Mouse (Mus musculus) heart, embryonic 14.5 days (tissue): ENCODE data around the gene Eomes. TPM values are rescaled to one million over a fixed set of nuclear protein-coding genes. Genes with fewer than 3 reads are reported as not detected.

ENCODE experiments used
- ATAC-seq: fragments of 200-750 bp; cut with Nextera tagmentation; 2 replicates; pipeline ENCODE4 v1.8.0; 2017; ENCODE audit warnings: low read depth, moderate TSS enrichment; ENCODE audit not compliant: insufficient number of reproducible peaks, insufficient read depth, low FRiP score
- H3K27ac ChIP-seq, 2 experiments: fragments of 200-500 bp in 1 of 2; fragments of 300-500 bp in 1 of 2; sonication (generic) in 1 of 2; replicated peaks in 1 of 2; 2 replicates each; pipeline ENCODE4 v1.5.1; 2012 to 2014; ENCODE audit warnings: low read depth in 2 of 2, low read length in 2 of 2, control low read depth in 1 of 2, mild to moderate bottlenecking in 1 of 2, mixed read lengths in 1 of 2; ENCODE audit not compliant: control insufficient read depth in 1 of 2, insufficient read depth in 1 of 2
- H3K27me3 ChIP-seq: fragments of 300-500 bp; sonication (generic); 2 replicates; pipeline ENCODE4 v1.6.1; 2014; ENCODE audit warnings: mild to moderate bottlenecking, low read length, control low read depth; ENCODE audit not compliant: control insufficient read depth, insufficient read depth
- H3K36me3 ChIP-seq: fragments of 300-500 bp; sonication (generic); 2 replicates; pipeline ENCODE4 v1.6.1; 2014; ENCODE audit warnings: mild to moderate bottlenecking, control low read depth, low read length, mixed read lengths; ENCODE audit not compliant: control insufficient read depth, insufficient read depth
- H3K4me1 ChIP-seq, 2 experiments: fragments of 200-500 bp in 1 of 2; fragments of 300-500 bp in 1 of 2; sonication (generic) in 1 of 2; 2 replicates each; pipeline ENCODE4 v1.6.1; 2012 to 2014; ENCODE audit warnings: low read length in 2 of 2, control low read depth in 1 of 2, mixed read lengths in 1 of 2; ENCODE audit not compliant: control insufficient read depth in 2 of 2, insufficient read depth in 2 of 2
- H3K4me2 ChIP-seq: fragments of 300-500 bp; sonication (generic); 2 replicates; pipeline ENCODE4 v1.6.1; 2014; ENCODE audit warnings: mild to moderate bottlenecking, low read length
- H3K4me3 ChIP-seq, 2 experiments: fragments of 200-500 bp in 1 of 2; fragments of 300-500 bp in 1 of 2; sonication (generic) in 1 of 2; 2 replicates each; pipeline ENCODE4 v1.5.1; 2012 to 2014; ENCODE audit warnings: low read length in 2 of 2, mild to moderate bottlenecking in 2 of 2, control low read depth in 1 of 2, low read depth in 1 of 2, moderate library complexity in 1 of 2; ENCODE audit not compliant: control insufficient read depth in 1 of 2, insufficient read depth in 1 of 2
- H3K9ac ChIP-seq: fragments of 300-500 bp; sonication (generic); 2 replicates; pipeline ENCODE4 v1.6.1; 2014; ENCODE audit warnings: mild to moderate bottlenecking, low read length
- H3K9me3 ChIP-seq: fragments of 300-500 bp; sonication (generic); 2 replicates; pipeline ENCODE4 v1.6.1; 2016; ENCODE audit warnings: low read length, control low read depth; ENCODE audit not compliant: control insufficient read depth
- WGBS: fragments of 180-500 bp; shearing (Covaris S2); extraction: QIAGEN DNeasy Blood & Tissue Kit; methylation state at CpG from one replicate; pipeline ENCODE4 v1.1.7; 2014; 5-methylcytosine and 5-hydroxymethylcytosine counted together
- polyA plus RNA-seq: library from polyadenylated mRNA; unstranded; fragments of >200 nt; fragmentation: Nextera tagmentation; extraction: Ambion mirVana; gene quantifications from 2 replicates; pipeline ENCODE4 v1.2.1, GENCODE M21; 2014

Eomes gene
- polyA plus RNA-seq, 1 experiment from 2014 or later = not detected

DNA sequence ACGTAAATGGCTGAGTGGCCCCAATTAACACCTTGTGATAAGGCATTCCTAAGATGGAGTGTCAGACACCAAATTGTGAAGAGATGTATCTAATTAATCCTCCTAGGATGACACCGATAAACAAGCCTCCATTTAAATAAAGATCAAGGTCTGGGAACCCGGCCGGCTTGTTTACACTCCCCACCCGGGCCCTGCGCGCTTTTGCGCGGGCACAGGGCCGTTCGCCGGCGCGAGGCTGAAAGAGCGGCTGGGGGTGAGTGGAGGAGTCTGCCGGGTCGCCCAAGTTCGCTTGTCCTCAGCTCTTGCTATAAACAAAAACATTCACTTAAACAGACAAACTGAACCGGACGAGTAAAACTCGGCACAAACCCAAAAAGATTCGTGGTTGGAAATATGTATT, 9.6 kb downstream of the Eomes start:
- no peaks in the 10 kb centered on the region for H3K36me3 ChIP-seq

GRCm38 (mm10) chr9:118488138-118488895, 10.3 kb downstream of the Eomes start:
- Histone ChIP-seq H3K4me3 (peak overlapping the region; percentile 50), H3K27ac (no peak overlapping the region), H3K36me3 (no peaks in the 10 kb centered on the region), H3K9me3 (no peaks in the 10 kb centered on the region), H3K27me3 (peaks cover 51% of the 10 kb centered on the region), H3K9ac (peak overlapping the region; percentile 63), H3K4me1 (peaks cover 2 to 17% of the 10 kb centered on the region in 2 experiments; a peak in 3 of 4 replicates), H3K4me2 (peak overlapping the region; percentile 72)
- WGBS = under 1% methylated on average over 28 of the region's 28 CpGs
- no peak for ATAC-seq

More for the DNA sequence above, 9.6 kb downstream of the Eomes start:
- Histone ChIP-seq H3K4me2 (peak overlapping the region; percentile 72), H3K27ac (no peak overlapping the region), H3K27me3 (peaks cover 57% of the 10 kb centered on the region), H3K9me3 (no peaks in the 10 kb centered on the region), H3K4me1 (peaks cover 2 to 17% of the 10 kb centered on the region in 2 experiments; a peak in 3 of 4 replicates), H3K9ac (no peak overlapping the region; the same call in 1 of the 2 replicates), H3K4me3 (peak overlapping the region; percentile 50)
- no peak for ATAC-seq
- WGBS = 2% methylated on average over 22 of the region's 22 CpGs

GRCm38 (mm10) chr9:118488896-118489578, 11.0 kb downstream of the Eomes start:
- peaks cover 1% of the 10 kb centered on the region; the same call in 1 of the 2 replicates for H3K9me3 ChIP-seq
- peak overlapping the region; percentile 63 for H3K9ac ChIP-seq
- 2% methylated on average over 20 of the region's 20 CpGs for WGBS
- H3K4me2 ChIP-seq = peak overlapping the region; percentile 72
- H3K27me3 ChIP-seq = peaks cover 43% of the 10 kb centered on the region
- ATAC-seq = 0 out of 2 replicates have a peak, but pooled peaks have one; percentile 10
- peak overlapping the region; percentile 50 for H3K4me3 ChIP-seq
- no peaks in the 10 kb centered on the region for H3K36me3 ChIP-seq
- no peak overlapping the region for H3K27ac ChIP-seq
- H3K4me1 ChIP-seq = peaks cover 2 to 17% of the 10 kb centered on the region in 2 experiments; a peak in 3 of 4 replicates

GRCm38 (mm10) chr9:118489579-118490019, 11.6 kb downstream of the Eomes start:
- ATAC-seq = peak; percentile 58; the same call in 1 of the 2 replicates
- WGBS = under 1% methylated on average over 16 of the region's 16 CpGs
- Histone ChIP-seq H3K9ac (0 out of 2 replicates have a peak overlapping the region, but pooled peaks have one; percentile 41), H3K36me3 (no peaks in the 10 kb centered on the region), H3K4me2 (peak overlapping the region; percentile 72), H3K27me3 (peaks cover 38% of the 10 kb centered on the region), H3K4me1 (peaks cover 2 to 17% of the 10 kb centered on the region in 2 experiments; a peak in 3 of 4 replicates), H3K9me3 (peaks cover 6% of the 10 kb centered on the region; the same call in 1 of the 2 replicates), H3K27ac (no peak overlapping the region), H3K4me3 (peak overlapping the region; percentile 21 to 50)

DNA sequence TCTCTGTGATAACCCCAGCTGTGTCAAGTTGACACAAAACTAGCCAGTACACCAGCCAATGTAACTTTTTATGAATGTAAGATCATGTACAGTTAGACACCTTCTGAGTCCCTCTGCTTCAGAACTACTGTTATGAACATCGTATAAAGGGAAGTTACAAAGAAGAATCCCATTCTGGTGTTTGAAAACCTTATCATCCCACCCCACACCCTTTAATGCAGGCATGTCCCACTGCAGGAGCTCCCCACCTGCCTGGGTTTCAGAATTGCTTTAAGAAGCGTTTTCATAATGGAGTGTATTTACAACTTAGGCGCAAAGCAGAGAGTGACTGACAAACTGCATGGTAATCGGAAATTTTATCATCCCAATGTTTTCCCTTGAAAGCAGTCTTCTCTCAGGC, 13.2 kb downstream of the Eomes start:
- ATAC-seq = no peak
- WGBS = 79% methylated on average over 4 of the region's 4 CpGs
- peaks cover 2 to 17% of the 10 kb centered on the region in 2 experiments; a peak in 3 of 4 replicates for H3K4me1 ChIP-seq

GRCm38 (mm10) chr9:118492932-118493698, 15.1 kb downstream of the Eomes start:
- no peak overlapping the region for H3K4me2 ChIP-seq
- H3K9me3 ChIP-seq = peaks cover 6% of the 10 kb centered on the region; the same call in 1 of the 2 replicates
- peaks cover 5% of the 10 kb centered on the region for H3K27me3 ChIP-seq
- H3K9ac ChIP-seq = no peak overlapping the region
- H3K36me3 ChIP-seq = no peaks in the 10 kb centered on the region
- no peak overlapping the region for H3K4me3 ChIP-seq
- WGBS = 77% methylated on average over 8 of the region's 8 CpGs
- no peak for ATAC-seq
- peaks cover 2 to 9% of the 10 kb centered on the region in 2 experiments; a peak in 2 of 4 replicates for H3K4me1 ChIP-seq
- H3K27ac ChIP-seq = no peak overlapping the region

More for the DNA sequence above, 13.2 kb downstream of the Eomes start:
- H3K4me3 ChIP-seq = no peak overlapping the region
- H3K27me3 ChIP-seq = peaks cover 23% of the 10 kb centered on the region
- no peak overlapping the region for H3K27ac ChIP-seq
- H3K9me3 ChIP-seq = peaks cover 6% of the 10 kb centered on the region; the same call in 1 of the 2 replicates
- H3K9ac ChIP-seq = no peak overlapping the region
- no peaks in the 10 kb centered on the region for H3K36me3 ChIP-seq
- H3K4me2 ChIP-seq = no peak overlapping the region

DNA sequence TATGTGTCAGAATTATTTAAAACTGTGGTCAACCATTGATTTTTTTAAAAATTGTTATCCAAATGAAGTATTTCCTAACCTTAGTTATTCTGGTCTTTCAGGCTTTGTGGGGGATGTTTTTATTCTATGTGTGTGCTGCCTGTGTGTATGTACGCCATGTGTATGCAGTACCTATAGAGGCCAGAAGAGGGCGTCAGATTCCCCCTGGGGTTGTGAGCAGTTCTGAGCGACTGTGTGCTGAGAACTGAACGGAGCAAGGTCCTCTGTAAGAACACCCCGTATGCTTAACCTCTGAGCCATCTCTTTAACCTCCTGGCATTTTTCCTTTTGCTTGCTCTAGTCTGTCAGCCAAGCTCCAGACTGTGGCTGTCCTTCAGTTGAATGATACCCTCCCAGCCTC, 16.1 kb downstream of the Eomes start:
- 88% methylated on average over 5 of the region's 5 CpGs for WGBS

More for the DNA sequence above, 16.1 kb downstream of the Eomes start:
- no peak for ATAC-seq
- Histone ChIP-seq H3K9me3 (peaks cover 6% of the 10 kb centered on the region; the same call in 1 of the 2 replicates), H3K27ac (no peak overlapping the region), H3K27me3 (no peaks in the 10 kb centered on the region; the same call in 1 of the 2 replicates), H3K4me3 (no peak overlapping the region), H3K36me3 (no peaks in the 10 kb centered on the region), H3K4me2 (no peak overlapping the region), H3K4me1 (peaks cover 0 to 3% of the 10 kb centered on the region in 2 experiments; a peak in 1 of 4 replicates), H3K9ac (no peak overlapping the region)
